Mouse (Mus musculus) ovary, postnatal 10 days (tissue): ENCODE results near the gene Arid1b.

Experiments
- DNase-seq: peaks from one replicate; pipeline ENCODE4 v3.0.0; 2022; ENCODE audit warnings: low spot score

Gene Arid1b

DNA sequence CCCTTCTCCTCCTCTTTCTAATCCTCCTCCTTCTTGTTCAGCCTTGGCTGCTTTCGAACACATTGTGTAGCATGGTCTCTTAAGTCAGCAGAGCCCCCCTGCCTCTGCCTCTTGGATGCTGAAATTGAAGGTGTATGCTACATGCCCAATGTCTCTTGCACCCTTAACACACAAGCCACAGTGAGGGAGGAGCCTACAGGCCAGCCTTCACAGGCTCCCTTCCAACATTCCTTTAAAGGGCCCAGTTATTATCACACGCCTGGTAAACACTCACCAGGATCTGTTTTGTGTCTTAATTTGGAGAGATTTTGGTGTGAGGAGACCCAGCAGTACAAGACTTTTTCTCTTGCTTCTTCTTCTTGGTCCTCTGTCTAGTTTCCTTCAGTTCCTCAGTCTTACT, 122.9 kb downstream of the Arid1b start:
- DNase-seq, result no peak

DNA sequence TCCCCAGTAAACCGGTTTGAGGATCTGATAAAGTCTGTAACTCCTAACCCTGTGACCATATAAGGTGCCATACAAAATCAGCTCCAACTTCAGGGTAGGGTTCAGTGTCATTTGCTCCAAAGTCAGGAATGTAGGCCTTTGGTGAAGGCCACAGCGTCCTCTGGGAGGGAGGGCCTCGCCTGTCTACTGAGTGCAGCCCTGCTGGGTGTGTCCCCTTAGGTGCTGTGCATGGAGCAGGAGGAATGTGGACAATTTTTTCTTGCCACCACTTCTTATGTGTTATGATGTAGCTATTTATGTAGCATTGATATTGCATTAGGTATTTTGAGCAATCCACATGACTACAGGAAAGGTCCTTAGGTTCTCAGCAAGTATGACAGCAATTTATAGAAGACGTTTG, 124.0 kb downstream of the Arid1b start:
- DNase-seq, result no peak

- DNase-seq, result no peak
These were observed 130.5 kb downstream of the Arid1b start for GRCm38 (mm10) chr17:5124643-5125042.

GRCm38 (mm10) chr17:5125084-5125855, 131.1 kb downstream of the Arid1b start:
- no peak for DNase-seq

GRCm38 (mm10) chr17:5125856-5126806, 132.0 kb downstream of the Arid1b start:
- no peak for DNase-seq

DNA sequence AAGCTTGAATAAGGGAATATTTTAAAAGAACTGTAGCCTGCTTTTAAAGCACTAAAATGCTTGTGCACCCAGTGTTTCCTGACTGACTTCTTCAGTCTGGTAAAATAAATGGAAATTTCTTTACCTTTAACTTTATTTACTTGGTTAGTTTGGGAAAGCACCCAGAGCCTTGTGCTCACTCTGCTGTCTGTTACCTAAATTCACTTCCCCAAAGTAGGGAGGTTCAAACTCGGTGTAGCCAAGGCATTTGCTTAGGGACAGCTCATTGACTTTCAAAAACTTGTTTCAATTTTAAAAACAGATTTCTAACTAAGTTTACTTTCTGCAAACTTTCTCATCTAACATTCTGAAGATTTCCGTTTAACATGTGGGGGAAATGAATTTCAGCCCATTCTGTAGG, 135.5 kb downstream of the Arid1b start:
- no peak for DNase-seq

DNA sequence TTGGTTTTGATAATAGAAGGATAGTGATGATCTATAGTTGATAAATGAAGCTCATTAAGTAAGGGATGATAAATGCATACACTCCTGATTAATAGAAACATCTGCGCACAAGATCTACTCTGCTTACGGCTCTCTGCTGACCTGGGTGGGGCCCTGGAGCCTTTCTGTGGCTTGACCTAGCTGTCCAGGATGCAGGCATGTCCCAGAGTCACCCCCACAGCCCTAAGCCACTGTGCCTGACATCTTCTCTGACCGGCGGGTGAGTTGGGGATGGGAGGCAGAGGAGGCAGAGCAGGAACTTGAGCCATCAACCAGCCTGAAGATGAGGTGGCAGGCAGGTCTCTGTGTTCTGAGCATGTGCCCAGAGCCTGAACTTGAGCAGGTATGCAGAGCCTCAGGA, 136.0 kb downstream of the Arid1b start:
- DNase-seq, result no peak

DNA sequence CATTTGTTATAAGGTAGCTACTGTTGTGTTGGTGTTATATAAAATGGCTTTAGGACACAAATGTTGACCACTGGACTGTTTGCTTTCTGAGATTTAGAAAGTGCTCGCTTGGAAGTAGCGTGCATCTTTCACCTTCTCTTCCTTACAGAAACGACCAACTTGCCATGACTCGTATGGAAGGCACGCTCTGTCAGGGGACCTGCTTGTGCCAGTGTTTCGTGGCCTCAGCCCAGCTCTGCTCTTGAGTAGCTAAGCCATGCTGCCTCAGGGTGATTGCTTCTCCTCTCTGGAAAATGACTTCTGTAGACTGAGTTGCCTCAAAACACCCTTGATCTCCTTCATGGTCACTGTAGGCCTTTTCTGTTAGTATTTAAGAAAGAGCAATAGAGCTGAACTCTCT, 137.6 kb downstream of the Arid1b start:
- no peak for DNase-seq

DNA sequence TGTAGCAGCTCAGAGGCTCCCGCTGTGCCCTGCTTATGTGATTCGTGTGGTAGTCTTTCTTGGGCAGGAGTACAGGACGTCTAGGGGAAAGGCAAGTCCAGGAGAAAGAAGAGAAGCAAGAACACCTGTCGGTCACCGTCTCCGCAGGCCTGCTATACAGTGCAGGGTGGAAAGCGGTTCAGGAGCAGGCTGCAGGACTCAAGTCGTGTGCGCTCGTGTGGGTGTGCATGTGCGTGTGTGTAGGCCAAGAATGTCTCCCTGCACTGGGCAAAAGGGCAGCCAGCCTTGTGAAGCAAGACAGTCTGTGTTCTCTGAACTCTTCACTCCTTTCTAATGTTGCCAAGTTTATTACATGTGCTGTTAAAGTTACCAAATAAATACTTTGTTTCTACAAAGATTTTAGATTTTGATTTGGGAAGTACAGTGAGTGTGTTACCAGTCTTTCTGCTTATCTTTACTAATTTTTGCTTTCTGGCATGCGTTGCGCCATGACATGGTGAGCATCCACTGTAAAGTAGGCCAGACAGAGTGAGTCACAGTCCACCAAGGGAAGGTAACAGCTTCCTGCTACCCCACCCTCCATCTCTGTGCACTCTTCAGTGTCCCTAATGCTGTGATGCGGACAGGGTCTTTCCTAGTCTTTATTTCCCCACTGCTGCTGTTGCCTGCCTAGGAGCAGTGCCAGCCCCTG, 138.3 kb downstream of the Arid1b start:
- no peak for DNase-seq

- DNase-seq, result no peak
These were observed 138.8 kb downstream of the Arid1b start for GRCm38 (mm10) chr17:5132987-5133355.

GRCm38 (mm10) chr17:5133831-5134230, 139.7 kb downstream of the Arid1b start:
- DNase-seq, result no peak

DNA sequence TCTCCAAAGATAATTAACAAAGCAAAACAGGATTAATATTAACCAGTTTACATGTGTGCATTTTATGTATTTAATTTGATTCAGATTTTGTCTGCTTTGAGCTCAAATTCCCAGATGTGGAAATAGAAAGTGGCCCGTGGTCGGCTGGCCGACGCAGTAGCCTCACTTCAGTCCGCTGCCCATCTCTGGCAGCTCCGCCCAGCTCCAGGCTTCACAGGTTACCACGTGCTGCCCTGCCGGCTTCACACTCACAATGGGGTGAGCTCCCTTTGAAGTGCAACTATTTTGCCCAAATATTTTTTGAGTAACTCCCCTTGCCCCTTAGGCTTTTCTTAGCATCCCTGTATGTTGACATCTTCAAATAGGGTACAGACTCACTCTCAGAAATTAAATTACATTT, 140.1 kb downstream of the Arid1b start:
- no peak for DNase-seq

- DNase-seq, result no peak
These were observed 143.8 kb downstream of the Arid1b start for GRCm38 (mm10) chr17:5137936-5138335.

DNA sequence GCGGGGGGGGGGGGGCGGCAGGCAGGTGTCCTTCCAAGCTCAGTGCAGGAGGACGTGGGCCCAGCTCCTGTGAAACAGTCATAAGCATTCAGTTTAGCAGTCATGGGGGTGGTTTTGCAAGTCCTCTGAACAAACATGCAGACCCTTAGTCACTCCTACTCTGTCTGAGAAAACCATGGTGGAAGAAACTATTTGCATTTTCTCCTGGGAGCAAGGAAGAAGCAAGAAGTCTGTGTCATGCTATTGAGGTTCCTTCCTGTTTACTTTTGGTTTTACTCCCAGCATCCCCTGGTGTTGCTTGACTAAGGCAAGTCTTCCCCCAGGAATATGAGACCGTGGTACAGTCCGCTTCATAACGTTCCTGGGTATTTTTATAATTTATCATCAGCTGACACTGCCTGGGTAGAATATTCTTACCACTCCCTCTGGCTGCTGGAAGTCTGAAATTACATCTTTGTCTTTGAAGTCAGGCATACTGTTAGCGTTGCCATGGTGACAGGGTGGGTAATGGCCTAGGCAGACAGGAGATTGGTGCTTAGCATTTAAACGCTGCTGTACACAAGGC, 144.6 kb downstream of the Arid1b start:
- DNase-seq, result no peak

DNA sequence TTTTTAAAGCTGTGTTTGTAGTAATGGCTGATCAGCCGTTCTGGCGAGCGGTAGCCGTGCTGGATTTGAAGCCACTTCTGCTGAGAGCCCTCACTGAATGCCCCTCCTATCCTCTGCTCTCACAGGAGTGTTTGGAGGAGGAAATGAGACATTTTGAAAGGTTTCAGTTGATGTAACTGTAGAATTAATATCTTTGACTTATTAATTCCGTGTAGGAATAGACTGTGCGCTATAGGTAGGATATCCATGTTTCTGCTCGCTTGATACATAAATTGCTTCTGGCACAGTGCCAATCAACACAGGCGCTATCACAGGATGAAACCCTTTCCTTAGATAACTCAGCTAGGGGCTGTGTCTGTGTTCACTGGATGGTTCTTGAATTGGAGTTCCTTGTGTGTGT, 145.4 kb downstream of the Arid1b start:
- no peak for DNase-seq

DNA sequence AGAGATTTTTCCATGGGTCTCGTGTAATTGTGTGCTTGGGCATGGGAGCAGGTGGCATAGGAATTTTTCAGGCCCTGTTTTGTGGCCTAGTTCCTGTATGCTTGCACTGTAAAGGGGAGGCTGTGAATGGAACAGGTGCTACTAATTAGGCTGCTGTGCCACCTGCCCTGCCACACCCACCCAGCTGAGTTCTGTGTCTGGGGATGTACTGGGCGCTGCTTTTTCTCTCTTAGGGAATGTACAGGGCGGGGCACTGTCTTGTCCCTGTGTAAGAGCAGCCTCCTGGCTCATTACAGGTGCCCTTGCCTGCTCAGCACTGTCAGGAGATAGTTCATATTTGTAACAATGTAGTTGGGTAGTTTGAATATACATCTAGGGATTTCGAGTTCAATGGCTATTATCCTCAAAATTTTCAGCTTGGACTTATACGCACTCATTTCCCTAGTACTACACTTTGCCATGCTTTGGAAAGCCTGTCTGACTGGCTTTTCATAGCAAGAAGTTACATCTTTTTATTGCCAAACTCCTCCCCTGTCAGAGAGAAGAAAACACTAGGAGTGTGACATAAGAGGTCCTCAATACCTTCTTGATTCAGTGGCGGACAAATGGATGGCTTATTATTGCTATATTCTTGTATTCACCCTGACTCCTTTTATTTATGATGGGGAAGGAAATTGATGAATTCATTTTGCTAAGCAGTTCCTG, 149.8 kb downstream of the Arid1b start:
- no peak for DNase-seq

DNA sequence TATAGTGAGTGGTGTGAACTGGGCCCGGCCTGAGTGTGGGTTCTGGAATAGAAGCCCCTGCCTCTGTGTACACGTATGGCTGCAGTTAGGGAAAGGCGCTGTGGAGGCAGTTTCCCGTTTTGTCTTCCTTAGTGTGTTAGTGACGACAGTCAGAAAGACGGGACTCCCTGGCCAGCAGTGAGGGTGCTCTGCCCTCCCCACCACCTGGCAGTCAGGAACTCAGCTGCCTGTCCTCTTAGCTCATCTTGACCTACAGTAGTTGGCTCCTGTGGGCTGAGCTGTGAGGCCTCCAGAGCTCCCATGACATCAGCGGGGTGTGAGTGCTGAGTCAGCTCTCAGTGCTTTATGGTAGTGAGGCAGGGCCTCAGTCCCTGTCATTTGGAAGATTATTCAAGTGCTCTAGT, 156.5 kb downstream of the Arid1b start:
- no peak for DNase-seq

DNA sequence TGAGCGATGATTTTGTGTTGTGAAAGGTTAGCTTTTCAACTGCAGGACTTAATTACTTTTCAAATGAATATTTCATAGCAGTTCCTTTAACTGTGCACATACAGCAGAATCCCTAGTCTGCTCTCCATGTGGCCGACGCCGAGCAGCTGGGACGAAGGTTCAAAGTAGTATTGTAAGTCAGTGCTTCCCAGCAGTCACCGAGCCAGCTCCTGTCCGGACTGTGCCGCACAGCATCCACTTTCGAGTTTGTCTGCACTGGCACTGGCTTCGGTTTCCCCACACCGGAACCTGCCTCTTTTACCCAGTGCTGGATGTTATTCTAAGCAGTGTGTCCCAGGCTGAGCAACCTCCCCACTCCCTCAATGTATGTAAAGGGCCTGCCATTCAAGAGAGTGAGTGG, 157.7 kb downstream of the Arid1b start:
- DNase-seq, result no peak

DNA sequence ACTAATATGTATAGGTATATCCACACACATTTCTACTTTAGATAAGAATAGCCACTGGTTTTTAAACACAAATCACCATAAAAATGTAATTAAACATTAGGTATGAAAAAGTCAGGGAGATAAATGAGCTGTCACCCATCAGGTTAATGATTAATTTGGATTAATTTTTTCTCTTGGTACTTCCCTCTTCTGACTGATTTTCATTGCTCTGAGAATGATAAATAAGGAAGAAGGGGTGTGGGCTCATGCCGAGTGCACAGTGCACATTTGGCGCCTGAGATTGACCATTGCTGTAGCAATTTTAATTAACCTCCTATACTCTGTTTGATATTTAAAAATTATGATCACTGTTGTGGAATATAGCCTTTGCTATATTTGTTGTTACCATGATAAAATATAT, 159.3 kb downstream of the Arid1b start:
- no peak for DNase-seq

DNA sequence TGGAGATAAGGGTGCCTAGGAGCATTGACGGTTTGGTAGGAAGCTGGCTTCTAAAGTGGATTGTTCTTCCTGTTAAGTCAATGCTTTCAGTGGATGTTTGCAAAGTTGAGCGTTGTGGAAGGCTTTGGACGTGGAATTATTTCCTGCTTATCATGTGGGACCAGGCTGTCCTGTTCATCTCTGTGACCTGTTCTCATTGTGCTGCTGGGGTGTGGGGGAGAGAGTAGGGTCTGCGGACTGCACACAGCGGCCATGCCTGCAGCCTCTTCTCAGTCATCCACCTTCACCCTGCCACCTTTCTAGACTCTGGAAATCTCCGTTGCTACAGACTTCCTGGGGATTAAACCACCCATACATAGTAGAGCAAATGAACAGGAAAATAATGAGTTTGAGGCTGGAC, 160.2 kb downstream of the Arid1b start:
- DNase-seq, result no peak

GRCm38 (mm10) chr17:5157609-5158008, 163.5 kb downstream of the Arid1b start:
- DNase-seq, result no peak

GRCm38 (mm10) chr17:5162525-5162924, 168.4 kb downstream of the Arid1b start:
- no peak for DNase-seq
